Mouse (Mus musculus) fibroblast of lung, adult 2 months (primary cell): ENCODE data around the gene Frrs1.
"Not testable (repeated sequence)": the region's sequence is repeated elsewhere in the genome, so short reads cannot be mapped to it uniquely, and the experiment has no call there.

ENCODE experiments used
- DNase-seq: peaks from one replicate; pipeline ENCODE4 v3.0.0-alpha.2; 2011; ENCODE audit warnings: low read depth

The Frrs1 gene

GRCm38 (mm10) chr3:116858941-116859685, at the start of gene Frrs1:
Gene Frrs1 (plus strand): TSS chr3:116859464.
- no peak for DNase-seq

GRCm38 (mm10) chr3:116810351-116810750, 48.9 kb upstream of the Frrs1 start:
- not testable (repeated sequence) for DNase-seq

GRCm38 (mm10) chr3:116812946-116813345, 46.3 kb upstream of the Frrs1 start:
- no peak for DNase-seq

GRCm38 (mm10) chr3:116815305-116815797, 43.9 kb upstream of the Frrs1 start:
- DNase-seq = no peak

- no peak for DNase-seq
These were observed 43.3 kb upstream of the Frrs1 start for GRCm38 (mm10) chr3:116815916-116816315.

GRCm38 (mm10) chr3:116816674-116817215, 42.5 kb upstream of the Frrs1 start:
- no peak for DNase-seq

- DNase-seq = no peak
These were observed 42.0 kb upstream of the Frrs1 start for GRCm38 (mm10) chr3:116817231-116817630.

- no peak for DNase-seq
These were observed 32.6 kb upstream of the Frrs1 start for GRCm38 (mm10) chr3:116826471-116827215.

- DNase-seq = no peak
These were observed 29.9 kb upstream of the Frrs1 start for GRCm38 (mm10) chr3:116829274-116829920.

- DNase-seq = no peak
These were observed 27.9 kb upstream of the Frrs1 start for GRCm38 (mm10) chr3:116831324-116831723.

- DNase-seq = no peak
These were observed 26.5 kb upstream of the Frrs1 start for GRCm38 (mm10) chr3:116832526-116833310.

GRCm38 (mm10) chr3:116833491-116833890, 25.8 kb upstream of the Frrs1 start:
- DNase-seq = no peak

GRCm38 (mm10) chr3:116834241-116834640, 25.0 kb upstream of the Frrs1 start:
- no peak for DNase-seq

GRCm38 (mm10) chr3:116835350-116835749, 23.9 kb upstream of the Frrs1 start:
- no peak for DNase-seq

- DNase-seq = peak; percentile 82
These were observed 23.2 kb upstream of the Frrs1 start for GRCm38 (mm10) chr3:116835770-116836680.

- DNase-seq = no peak
These were observed 22.4 kb upstream of the Frrs1 start for GRCm38 (mm10) chr3:116836681-116837475.

- no peak for DNase-seq
These were observed 18.0 kb upstream of the Frrs1 start for GRCm38 (mm10) chr3:116841311-116841710.

GRCm38 (mm10) chr3:116844880-116845579, 14.2 kb upstream of the Frrs1 start:
- DNase-seq = no peak

- no peak for DNase-seq
These were observed 13.2 kb upstream of the Frrs1 start for GRCm38 (mm10) chr3:116846084-116846483.
